Mouse (Mus musculus): ENCODE results near the gene Wasf2.
"Not testable (repeated sequence)": the region's sequence is repeated elsewhere in the genome, so short reads cannot be mapped to it uniquely, and the experiment has no call there.

Wasf2 gene

DNA sequence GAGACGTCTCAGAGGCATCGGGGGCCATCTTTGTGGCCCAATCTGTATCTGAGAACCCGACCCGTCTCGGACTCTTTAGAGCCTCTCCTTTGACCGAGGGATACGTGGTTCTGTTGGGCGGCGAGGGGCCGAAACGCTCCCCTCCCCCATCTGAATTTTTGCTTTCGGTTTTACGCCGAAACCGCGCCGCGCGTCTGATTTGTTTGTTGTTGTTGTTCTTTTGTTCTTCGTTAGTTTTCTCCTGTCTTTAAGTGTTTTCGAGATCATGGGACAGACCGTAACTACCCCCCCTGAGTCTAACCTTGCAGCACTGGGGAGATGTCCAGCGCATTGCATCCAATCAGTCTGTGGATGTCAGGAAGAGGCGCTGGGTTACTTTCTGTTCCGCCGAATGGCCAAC, 33.6 kb upstream of the Wasf2 start:
- DNase-seq (ENCODE audit: low read depth) = not testable (repeated sequence)

DNA sequence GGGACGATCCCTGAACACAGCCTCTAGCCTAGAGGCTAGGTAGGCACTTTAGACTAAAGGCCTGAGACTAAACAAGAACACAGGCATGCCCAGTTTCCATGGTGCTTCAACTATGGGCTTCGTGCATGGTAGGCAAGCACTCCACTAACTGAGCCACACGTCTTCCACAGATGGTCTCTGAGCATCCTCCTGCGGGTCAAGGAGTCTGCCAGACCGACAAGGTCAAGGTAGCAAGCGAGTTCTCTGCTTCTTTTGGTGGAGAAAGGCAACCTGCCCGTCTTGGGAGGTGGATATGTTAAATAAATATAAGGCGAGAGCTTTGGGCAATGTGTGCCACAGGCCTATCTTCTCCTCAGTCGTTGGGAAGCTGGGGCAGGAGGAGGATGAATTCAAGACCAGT, 28.6 kb upstream of the Wasf2 start:
- DNase-seq (ENCODE audit: low read depth) = no peak

DNA sequence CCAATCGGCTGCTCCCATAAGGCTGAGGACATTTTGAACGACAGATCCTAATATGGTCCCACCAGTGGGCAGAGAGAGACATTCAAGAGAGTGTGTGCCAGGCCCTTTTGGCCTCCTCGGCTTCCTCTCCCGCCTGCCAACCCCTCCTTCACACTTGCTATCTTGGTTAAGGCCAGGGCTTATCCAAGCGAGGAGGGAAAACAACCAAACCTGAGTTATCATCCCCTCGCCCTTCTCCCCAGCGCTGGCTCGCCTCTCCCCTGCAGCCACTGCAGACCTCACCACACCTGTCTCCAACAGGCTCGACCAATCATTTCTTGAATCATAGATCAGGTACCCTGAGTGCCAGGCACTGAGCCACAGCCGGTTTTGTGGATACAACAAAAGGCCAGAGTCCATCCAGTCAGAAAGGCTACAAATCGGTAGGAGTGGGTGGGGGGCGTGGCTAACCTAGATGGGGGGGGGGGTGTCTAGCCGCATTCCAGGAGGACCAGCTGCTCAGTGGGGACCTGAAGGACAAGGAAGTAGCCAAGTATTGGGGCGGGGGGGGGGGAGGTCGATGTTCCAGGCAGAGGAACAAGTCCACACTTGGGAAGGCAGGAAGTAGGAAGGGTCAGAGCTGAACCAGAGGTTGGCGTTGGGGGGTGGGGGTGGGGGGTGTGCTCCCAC, 26.6 kb upstream of the Wasf2 start:
- DNase-seq (ENCODE audit: low read depth) = no peak

DNA sequence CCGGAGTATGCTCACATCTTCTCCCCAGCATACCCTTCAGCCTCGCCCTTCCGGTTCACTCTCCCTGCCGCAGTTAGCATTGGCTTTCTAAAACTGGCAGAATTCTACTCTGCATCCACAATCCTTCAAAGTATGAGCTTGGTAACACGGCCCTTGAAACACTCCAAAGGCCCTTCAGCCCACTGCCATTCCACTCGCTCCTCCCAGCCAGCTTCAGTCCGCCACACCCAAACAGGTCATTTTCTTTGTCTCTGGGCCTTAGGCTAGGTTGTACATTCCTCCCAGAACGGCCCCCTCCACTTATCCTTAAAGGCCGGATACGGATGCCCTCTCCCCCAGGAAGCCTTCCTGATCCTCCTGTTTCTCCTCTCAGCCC, 26.1 kb upstream of the Wasf2 start:
- DNase-seq (ENCODE audit: low read depth) = no peak

DNA sequence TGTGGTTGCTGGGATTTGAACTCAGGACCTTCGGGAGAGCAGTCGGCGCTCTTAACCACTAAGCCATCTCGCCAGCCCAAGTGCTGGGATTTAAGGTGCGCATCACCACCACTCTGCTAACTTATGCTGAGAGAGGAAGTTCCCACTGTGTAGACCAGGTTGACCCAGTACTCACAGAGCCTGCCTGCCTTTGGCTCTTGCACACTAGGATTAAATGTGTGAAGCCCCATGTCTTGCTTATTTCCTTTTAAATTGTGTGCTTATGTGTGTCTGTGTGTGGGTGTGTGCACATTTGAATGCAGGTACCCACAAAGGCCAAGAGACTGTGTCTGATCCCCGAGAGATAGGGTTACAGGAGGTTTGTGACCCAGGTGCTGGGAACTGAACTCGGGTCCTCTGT, 23.6 kb upstream of the Wasf2 start:
- DNase-seq (ENCODE audit: low read depth) = no peak

DNA sequence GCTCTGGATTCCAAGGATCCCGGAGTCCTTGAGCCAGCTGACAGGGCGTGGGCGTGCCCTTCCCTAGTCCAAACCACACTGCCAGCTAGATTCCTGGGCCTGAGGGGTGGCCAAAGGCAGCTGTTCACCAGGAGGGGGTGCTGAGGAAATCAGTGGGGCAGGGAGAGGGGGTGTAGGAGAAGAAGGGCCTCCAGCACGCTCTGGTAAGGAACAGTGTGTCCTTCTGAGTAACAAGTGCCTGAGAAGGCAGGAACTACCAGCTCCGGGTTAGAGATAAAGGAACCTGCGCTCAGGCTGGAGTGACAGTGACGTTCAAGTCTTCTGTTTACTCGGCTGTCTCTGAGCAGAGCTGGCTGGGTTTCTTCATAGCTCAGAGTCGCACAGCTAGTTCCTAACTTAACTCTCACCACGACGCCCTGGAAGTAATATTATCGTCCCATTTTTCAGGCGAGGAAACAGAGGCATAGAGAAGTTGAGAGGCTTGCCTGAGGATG, 22.5 kb upstream of the Wasf2 start:
- DNase-seq (ENCODE audit: low read depth) = peak; percentile 17

DNA sequence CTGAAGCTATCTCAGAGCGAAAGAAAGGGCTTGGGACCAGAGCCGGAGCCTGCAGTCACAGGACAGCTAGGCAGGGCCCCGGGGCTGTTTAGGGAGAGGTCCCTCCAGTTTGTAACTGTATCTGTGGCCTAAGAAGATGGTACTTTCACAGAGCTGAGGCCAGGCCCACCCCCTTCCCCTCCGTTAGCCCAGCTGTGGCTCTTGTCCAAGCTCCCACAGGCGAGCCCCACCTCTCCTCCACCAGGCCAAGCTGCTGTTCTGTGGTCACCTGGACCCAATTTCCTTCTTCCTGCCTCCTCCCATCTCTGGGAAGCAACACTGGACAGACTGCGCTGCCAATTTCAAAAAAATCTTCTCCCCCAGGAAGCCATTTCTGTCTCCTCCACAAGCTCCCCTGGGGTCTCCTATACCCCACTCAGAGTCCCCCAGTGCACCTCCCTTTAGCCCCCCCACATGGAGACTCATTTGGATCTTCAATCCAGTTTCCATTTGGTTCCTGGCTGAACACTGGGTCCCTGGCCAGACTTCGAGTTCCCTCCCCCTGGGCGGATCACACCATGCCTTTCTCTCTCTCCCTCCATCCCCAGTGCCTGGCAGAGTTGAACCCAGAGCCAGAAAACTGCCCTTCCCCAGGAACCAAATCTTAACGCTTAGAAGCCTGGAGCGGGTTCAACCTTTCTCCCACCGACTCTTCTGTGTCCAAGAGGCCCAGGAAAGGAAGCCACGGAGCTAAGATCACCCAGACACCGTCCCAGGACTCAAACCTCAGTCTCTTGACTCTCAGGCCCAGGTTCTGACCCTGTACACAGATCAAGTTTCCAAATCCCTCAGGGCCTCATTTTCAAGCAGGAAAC, 21.6 kb upstream of the Wasf2 start:
- no peak for DNase-seq (ENCODE audit: low read depth)

DNA sequence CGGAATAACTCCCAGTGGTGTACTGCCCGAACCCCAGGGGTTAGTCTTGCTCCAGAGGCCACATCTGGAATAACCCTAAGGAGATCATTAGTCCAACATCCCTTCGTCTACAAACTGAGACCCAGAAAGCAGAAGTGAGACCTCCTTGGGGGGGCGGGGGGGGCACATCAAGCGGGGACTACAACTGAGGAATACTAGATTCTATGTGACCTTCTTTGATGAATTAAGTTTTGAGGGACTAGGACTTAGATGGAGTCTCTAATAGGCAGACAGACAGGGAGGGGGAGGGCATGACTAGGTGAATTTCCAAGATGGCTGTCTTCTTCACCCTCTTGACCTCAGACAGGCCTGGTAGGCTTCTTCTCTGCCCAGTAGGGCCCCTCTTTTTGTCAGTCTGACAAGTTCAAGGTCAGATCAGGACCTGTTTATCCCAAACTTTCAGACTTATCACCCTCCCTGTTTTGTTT, 20.9 kb upstream of the Wasf2 start:
- no peak for DNase-seq (ENCODE audit: low read depth)

DNA sequence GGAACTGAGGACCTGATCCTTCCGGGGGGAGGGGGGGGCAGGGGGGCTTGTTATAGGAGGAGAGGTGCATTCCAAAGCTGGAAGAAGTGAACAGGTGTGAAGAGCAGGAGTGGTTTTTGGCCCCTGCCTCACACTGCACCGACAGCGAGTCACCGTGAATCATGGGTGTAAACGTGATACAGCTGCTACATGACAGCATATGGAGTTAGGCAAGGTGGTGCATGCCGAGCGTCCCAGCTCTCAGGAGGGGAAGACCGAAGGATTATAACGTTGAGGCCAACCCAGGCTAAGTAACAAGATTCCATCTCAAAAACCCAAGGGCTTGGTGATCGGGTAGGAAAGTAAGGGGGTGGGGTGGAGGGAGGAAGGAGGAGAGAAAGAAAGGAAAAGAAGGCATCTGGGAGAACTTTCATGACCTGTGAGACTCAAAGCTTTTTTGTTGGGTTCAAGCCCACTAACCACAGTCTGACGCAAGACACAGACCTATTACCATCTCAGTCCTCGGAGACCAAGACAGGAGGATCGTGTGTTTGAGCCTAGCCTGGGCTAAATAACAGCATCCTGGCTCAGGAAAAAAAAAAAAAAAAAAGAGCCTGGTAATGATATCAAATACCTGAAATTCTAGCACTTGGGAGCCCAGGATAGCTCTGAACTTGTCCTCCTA, 18.0 kb upstream of the Wasf2 start:
- no peak for DNase-seq (ENCODE audit: low read depth)

DNA sequence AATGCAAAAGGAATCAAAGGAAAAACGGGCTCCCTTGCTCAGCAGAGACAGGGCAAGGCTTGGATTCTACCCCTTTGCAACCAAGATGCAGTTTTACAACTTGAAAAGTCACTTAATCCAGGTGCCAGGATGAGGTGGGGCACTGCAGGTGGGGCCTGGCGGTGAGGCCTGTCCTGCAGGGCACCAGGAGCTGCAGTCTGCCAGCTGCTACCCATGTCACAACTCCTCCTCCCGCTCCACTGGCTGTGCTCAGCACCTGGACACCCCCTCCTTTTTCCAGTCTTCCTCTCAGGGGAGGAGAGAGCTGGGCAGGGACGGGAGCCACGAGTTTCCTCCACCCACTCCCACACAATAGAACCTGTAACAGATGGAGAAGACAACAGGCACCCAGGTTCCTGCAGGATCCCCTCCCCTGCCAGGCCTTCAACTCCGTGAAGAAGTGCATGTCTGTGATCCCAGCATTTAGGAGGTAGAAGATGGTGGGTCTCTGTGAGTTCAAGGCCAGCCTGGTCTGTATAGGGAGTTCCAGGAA, 16.9 kb upstream of the Wasf2 start:
- no peak for DNase-seq (ENCODE audit: low read depth)

DNA sequence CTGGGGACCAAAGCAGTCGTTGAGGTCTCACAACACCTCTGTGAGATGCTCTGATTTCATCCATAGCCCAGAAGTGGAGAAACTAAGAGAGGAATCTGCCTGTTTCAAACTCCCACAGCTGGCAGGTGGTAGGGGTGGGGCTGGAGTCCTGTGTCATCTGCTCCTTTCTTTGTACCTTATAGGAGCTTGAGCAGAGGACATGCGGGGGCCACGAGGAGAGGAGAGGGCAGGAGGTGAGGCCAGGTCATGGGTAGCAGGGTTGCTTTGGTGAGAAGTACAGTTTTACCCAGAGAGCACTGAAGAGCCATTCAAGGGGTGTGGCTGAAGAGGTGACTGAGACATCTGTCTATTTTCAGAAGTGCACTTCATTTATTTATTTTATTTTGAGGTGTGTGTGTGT, 15.5 kb upstream of the Wasf2 start:
- no peak for DNase-seq (ENCODE audit: low read depth)

DNA sequence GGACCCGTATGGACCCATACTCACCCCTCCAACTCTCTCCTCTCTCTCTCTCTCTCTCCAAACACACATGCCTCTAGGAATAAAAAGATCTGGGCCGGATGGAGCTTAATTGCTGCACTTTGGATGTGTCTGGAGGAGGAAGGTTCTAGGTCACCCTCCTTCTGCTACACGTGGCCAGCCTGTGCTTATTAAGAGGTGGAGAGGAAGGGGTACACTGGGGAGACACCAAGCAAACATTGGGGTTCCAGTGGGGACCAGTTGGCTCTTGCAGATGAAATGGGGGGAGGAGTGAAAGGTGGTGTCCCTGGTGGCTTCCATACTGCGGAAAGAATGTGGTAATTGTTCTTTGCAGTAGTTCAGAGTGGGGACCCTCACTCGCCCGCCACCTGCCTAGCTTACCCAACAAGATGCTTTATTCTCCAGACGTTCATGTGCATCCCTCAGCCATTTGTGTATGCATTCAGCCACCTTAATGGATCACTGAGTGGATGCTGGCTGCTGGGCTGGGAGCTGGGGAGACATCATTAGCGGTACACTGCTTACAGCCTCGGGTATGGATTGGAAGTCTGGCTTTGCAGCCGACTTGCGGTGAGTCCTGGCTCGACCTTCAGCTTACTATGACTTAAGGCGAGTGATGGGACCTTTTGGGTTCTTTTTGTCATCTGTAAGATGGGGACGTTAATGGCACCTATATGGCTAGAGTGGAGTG, 14.4 kb upstream of the Wasf2 start:
- DNase-seq (ENCODE audit: low read depth) = no peak

DNA sequence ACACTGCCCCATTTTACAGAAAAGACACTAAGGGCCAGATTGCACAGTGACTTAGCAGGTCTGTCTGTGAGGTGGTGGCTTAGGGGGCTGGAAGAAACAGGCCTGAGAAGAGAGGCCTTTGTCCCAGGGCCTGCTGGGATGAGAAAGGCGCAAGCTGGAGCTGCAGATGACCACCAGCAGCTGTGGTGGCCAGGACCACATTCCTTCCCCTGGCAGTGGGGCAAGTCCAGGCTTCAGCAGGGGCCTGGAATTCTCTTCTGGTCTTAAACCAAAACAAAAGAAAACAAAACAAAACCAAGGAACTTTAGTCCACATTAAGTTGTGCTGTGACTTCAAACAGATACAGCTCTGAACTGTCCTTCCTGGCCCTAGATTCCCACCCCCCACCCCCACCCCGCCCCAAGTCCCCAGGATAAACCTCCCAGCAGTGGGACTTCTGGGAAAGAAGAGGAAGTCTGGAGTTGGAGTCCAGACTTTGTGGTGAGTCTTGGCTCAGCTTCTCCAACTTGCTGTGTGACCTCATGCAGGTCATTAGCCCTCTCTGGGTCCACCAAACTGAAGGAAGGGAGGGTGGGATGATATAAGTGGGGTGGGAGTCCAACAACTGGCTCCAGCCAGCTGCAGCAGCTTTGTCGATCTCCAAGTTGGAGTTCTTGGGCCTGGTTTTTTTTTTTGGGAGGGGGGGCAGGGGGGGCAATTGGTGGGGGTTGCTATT, 13.4 kb upstream of the Wasf2 start:
- no peak for DNase-seq (ENCODE audit: low read depth)

DNA sequence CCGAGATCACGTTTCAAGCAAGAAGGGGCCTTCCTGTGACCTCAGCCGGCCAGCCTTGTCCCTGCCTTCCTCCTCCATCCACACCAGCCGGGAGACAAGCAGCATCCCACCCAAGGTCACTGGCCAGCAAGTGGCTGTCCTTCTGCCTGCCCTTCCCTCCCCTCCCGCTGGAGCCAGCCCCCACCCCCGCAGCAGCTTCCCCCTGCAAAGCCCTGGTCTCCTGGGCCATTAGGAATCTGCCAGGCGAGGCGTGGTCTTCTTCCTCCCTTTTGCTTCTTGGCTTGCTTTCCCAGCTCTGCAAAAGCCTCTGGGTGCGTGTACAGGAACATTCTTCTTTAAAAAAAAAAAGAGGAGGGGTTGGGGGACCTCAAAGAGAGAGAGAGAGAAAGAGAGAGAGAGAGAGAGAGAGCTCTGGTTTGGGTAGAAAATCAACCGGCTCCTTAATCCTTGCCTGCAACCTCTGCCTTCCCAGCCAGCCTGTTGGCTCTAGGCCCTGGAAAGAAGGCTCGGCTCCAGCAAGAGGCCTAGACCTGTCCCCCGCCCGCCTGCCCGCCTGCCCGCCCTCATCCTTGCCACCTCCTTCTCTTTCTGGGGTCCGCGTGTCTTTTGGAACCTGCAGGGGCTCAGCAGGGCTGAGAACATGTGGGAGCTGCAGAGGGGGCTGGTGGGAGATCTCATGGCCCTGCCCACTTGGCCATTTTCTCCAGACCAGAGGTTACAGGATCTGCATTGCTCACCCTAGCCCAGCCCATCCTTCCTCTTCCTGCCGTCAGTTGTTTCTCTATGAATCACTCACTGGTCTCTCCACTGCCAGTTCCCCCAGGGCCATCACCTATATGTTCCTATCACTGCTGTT, 12.5 kb upstream of the Wasf2 start:
- no peak for DNase-seq (ENCODE audit: low read depth)

DNA sequence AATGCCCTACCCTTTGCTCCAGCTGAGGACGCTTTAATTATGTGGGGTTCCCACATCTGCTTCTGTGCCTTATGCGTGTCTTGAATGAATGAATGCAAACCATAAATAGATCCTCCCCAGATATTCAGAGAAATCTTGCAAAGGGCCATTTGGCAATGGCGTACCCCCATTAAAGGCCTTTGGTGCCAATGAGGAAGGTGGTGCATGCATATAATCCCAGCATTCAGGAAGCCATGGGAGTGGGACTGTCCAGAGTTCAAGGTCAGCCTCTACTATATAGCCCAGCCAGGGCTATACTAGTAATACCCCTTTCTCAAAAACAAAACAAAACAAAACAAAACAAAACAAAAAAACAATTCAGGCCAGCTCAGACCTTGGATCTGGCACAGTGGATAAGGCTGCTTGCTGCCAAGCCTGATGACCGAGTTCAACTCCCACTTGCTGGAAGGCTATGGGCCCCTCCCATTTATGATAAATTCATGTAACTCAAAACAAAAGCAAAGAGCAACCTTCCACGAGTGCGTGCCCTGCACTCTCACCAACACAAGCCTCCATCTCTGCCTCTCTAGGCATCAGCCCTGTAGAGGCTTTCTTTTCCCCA, 11.4 kb upstream of the Wasf2 start:
- DNase-seq (ENCODE audit: low read depth) = no peak

DNA sequence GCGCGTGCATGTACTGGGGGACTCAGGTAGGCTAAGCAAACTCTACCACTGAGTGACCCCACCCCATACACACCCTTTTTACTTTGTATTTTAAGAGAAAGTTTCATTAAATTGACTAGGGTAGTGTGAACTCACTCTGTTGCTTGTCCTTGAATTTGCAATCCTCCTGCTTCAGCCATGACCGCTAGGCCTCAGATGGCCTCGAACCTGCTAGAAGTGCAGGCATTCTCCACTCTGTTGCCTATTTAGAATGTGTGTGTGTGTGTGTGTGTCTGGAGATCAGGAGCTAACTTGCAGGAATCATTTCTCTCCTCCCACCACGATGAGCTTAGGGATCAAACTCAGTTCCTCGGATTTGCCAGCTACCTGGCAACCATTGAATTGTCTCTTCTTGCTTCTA, 10.7 kb upstream of the Wasf2 start:
- no peak for DNase-seq (ENCODE audit: low read depth)

DNA sequence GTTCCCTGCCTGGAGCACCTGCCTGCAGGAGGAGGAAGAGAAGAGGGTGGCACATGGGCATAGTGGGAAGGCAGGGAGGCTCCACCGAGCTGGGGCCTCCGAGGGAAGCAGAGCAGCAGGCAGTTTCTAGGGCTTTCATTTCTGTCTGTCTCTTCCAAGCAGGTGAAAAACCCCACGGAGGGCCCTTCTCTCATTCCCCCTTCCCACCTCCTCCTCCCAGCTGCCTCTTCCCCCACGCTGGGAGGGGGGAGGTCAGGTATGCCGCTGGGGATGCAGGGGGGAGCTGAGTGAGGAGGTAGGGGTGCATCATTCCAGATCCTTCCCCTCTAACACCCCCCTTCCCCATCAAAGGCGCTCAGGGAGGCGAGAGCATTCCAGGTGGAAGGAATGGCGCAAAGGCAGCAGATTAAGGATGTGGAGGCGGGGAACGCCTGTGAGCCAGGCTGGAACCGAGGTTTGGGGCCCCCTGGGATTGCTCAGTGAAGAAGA, 9.4 kb upstream of the Wasf2 start:
- DNase-seq (ENCODE audit: low read depth) = no peak

DNA sequence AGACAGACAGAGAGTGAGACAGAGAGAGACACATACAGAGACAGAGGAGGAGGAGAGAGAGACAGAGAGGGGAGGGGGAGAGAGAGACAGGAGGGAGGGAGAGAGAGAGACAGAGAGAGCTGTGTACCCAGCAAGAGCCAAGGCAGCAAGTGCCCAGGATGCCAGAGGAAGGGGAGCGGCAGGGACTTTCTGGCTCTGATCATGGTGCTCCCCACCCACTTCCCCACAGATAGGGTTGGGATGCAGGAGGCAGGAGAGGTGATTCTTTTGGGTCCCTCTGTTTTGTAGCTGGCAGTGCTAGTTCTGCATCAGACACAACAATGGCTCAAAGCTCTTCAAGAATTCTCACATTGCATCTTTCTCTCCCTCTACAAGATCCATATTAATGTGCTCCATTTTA, 8.9 kb upstream of the Wasf2 start:
- DNase-seq (ENCODE audit: low read depth) = no peak

DNA sequence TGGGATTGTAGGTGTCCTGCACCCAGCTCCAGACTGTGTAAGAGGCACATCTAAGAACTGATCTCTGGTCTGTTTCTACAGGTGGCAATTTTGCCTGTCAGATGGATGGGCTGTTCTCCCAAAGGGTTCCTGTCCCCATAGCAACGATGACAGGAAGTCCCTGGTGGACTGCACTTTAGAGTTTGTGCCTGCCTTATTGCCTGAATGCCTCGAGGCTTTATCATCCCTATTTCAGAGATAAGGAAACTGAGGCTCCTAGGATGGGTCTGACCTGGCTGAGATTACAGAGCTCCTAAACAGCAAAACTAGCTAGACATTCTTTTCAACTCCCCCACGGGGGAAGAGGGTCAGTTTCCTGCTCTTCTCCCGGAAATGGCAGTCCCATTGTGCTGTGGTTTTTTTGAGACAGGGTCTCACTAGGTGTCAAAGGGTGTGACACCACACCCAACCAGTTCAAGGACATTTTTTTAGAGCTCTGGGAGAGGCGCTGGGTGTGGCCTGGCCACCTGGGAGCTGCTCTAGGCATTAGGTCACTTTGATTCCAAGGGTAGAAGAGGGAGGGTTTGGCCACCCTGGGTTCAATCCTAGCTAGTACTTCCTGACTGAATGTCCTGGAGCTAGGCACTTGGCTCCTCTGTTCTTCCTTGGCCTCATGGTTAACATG, 8.2 kb upstream of the Wasf2 start:
- DNase-seq (ENCODE audit: low read depth) = no peak
